Mouse (Mus musculus): ENCODE results near the gene Gm49361.
"Not testable (repeated sequence)": the region's sequence is repeated elsewhere in the genome, so short reads cannot be mapped to it uniquely, and the experiment has no call there.

Gene Gm49361

DNA sequence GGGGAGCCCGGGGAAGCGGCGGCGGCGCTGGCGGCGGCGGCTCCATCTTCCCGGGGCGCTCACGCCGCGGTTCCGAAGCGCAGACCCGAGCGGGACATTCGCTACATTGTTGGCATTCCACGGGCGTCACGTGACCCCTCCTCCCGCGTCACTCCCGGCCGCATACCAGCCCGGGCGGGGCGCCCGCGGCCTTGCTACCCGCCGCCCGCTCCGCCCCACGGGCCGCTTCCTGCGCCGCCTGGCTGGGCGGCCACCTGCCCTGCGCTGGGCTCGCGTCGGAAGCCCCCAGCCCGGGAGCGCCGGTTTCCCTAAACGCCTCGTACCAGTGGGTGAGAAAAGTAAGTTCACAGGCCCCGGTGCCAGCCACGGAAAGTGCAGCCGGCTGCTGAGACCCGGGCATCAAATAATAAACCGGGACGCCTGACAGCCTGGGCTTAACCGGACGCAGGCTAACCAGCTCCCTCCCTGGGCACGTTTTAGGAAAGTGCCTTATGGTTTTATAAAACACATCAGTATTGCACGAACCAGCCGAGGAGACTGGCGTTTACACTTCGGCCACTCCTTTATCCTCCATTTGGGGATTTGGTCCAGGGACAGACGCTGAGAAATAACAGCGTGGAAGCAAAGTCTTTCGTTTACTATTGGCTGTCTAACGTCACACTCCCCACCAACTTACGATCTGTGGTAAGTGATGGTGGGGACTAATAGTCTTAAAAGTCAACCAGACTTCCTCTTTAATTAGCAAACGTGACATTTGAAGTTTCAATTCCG is at the start of gene Gm49361:
Gene Gm49361, minus strand, starts transcription at position 103 of the 771 bp plus-strand sequence.
- DNase-seq: peak; percentile 83

- DNase-seq: no peak
Measured at GRCm38 (mm10) chr14:57791171-57791570, 45.3 kb upstream of the Gm49361 start.

GRCm38 (mm10) chr14:57789759-57790158 is 43.9 kb upstream of the Gm49361 start:
- DNase-seq: no peak

DNA sequence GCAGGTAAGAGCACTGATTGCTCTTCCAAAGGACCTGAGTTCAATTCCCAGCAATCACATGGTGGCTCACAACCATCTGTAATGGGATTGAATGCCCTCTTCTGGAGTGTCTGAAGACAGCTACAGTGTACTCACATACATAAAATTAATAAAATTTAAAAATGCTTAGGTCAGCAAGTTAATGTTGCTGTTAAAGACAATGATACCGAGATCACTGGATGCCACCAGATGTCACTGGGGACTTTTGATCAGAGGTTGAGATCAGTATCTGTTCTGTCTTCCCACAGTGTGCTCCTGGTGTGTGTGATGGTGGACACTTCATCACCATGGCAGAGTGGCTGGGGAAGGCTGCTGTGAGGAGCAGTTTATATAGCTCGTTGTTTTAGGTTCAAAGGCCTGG is 43.4 kb upstream of the Gm49361 start:
- DNase-seq: no peak

DNA sequence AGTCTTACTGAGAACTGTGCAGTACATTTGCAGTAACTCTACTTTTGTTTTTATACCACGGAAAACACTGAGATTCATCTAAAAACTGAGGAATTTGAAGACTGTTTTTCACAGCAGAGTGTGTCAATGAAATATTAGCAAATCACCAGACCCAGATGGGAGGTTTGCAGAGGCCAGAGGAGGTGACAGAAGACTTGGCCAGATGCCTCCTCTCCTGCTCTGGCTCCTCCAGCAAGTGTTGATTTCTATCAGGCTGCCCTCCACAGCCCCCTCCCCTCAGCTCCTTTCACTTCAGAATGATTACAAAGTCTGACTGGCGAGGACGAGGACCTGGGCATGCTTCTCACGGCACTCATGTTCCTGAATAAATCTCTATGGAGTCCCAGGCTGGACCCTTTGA is 41.5 kb upstream of the Gm49361 start:
- no peak for DNase-seq

GRCm38 (mm10) chr14:57772157-57772815 is 26.4 kb upstream of the Gm49361 start:
- DNase-seq: no peak

DNA sequence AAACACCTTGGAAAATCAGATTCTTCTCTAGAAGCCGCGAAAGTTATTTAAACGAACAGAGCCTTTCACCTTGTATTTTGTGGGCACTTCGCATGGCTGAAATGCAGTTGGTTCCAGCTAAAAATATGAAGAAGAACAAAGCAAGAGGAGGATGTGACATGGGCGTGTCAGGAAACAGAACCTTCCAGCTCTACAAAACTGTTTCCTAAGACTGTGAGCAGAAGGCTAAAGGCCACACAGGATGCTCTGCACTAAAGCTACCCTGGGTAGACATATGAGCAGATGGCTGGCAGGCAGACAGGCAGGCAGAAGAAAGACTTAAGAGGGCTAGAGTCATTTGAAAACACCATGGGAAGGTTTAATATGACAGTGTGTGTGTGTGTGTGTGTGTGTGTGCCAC is 23.2 kb upstream of the Gm49361 start:
- DNase-seq: no peak

DNA sequence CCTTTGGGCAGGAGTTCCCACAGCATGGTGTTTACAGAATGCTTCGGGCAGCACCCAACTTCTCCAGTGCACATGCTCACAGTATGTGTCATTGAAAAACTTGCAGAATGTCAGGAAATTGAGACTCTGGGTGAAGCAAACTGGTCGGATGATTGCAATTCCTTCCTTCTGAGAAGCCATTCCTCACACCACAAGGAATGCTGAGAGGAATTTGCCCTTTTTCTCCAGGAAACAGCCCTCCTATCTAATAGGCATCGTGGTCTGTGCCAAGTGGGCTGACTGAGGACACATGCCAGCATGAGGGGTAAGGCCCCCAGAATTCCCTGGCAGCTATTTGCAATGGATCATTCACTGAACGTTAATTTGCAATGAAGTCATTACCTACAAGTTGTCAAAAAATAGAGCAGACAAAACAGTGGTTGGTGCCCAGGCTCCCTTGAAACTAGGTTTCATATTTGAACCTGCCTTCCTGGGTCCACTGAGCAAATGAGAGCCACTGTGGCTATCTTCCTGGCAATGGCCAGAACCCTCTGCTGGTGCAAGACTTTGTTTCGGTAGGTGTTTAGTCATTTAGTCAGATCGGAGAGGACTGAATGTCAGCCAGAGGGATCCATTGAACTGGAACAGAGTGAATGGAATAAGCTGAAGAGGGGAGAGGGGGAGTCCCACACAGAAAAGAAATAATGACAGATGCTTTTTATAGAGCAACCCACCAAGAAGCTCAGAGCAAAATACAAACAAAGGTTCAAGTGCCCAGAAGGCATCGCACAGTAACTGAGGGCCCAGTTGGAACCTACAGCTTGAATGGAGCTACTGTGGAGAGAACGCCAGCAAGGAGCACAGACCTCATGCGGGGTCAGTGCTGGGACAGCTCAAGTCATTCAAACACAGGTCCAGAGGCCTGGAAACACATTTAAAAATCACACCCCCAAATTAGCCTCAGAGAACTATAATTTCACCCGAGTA is 14.8 kb upstream of the Gm49361 start:
- DNase-seq: no peak

- DNase-seq: no peak
Measured at GRCm38 (mm10) chr14:57758237-57758636, 12.3 kb upstream of the Gm49361 start, which contains the start of gene Lats2. Lats2 (minus strand) TSS chr14:57758388.

GRCm38 (mm10) chr14:57756094-57756493 is 10.2 kb upstream of the Gm49361 start:
- DNase-seq: no peak

DNA sequence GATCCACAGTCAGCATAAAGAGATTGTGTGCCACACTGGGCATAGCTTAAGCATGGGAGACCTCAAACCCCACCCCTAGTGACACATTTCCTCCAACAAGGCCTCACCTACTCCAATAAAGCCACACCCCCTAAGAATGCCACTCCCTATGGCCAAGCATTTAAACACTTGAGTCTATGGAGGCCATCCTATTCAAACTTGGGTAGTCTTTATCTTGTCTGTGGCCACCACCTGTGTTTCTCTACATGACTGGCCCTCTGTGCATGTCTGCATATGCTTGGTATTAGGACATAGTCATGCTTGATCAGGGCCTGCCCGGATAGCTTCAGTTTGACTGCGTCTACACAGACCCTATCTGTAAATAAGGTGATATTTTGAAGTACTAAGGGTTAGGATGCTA is 9.8 kb upstream of the Gm49361 start:
- no peak for DNase-seq

- no peak for DNase-seq
Measured at GRCm38 (mm10) chr14:57753351-57753992, 7.6 kb upstream of the Gm49361 start.

DNA sequence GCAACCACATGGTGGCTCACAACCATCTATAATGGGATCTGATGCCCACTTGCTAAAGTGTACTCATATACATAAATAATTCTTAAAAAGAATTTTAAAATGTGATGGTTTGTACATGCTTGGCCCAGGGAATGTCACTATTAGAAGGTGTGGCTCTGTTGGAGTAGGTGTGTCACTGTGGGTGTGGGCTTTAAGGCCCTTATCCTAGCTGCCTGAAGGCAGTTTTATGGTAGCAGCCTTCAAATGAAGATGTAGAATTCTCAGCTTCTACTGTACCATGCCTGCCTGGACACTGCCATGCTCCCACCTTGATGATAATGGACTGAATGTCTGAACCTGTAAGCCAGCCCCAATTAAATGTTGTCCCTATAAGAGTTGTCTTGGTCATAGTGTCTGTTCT is 5.1 kb upstream of the Gm49361 start:
- DNase-seq: not testable (repeated sequence)

- no peak for DNase-seq
Measured at GRCm38 (mm10) chr14:57749501-57749900, 3.6 kb upstream of the Gm49361 start.

DNA sequence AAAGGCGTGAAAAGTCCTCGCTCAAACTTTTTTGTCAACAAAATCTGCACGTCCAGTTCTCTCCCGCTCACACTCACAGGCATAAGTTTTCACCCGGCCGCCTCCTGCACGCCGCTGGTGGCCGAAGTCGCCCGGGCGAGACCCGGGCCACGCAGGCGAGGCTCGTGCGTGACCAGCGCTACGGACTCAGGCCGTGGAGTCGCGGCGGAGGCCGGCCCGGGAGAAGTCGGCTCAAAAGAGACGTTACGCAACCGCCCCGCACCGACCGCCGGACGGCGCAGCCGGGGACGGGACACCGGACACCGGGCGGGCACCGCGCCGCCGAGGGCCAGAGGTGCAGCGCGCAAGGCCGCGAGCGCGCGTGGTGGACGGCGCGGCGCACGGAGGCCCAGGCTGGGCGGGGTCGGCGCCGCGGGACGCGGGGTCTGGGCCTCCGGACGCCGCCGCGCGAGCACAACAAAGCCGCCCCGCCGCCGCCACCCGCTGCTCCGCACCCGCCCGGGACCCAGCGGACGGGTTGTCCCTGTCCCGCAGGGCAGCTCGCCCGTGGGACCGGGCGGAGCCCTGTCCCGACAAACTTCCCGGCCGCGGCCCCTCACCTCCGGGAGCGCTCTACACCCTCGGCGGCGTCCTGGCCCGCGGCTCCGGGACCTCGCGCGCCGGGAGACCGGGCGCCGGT is 473 bp downstream of the Gm49361 start:
- peak; percentile 61 for DNase-seq

GRCm38 (mm10) chr14:57744547-57744946 is 1.4 kb downstream of the Gm49361 start:
- DNase-seq: no peak

DNA sequence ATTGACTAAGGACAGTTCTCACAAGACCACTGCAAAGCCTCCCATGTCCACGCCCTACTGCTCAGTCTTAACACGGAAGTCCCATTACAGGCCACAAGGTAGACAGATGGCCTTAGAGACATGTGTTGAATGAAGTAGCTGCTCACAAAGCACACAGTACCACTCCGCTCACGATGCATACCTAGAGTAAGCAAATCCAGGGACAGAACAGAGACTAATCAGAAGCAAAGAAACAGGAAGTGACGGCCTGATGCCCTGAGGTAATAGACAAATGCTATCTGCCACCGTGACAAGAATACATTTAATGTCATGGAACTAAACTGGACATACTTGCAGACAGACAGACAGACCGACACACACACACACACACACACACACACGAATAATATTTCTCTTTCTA is 5.3 kb downstream of the Gm49361 start:
- DNase-seq: no peak

- no peak for DNase-seq
Measured at GRCm38 (mm10) chr14:57737089-57737488, 8.8 kb downstream of the Gm49361 start.

DNA sequence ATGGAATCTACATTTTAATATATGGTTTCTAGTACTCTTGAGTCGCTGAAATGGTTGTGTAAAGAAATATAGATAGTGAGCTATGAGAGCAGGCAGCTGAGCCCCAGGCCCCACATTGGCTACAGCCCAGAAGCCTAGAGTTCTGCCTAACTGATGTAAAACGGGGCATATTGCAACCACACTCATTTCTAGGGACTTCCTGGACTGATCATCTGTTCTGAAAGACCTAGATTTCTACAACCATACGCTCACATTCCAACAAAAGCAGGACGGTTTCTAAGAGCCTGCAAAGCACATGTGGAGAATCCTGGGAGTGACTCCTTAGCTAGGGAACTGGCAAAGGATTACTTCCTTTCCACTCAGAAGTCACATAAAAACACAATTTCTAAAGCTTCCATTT is 9.8 kb downstream of the Gm49361 start:
- DNase-seq: no peak

- DNase-seq: no peak
Measured at GRCm38 (mm10) chr14:57732668-57733293, 13.1 kb downstream of the Gm49361 start.

GRCm38 (mm10) chr14:57730527-57730926 is 15.4 kb downstream of the Gm49361 start:
- peak; percentile 25 for DNase-seq
